Mouse (Mus musculus) C2C12 (cell line): ENCODE measurements at regions not wholly inside any gene's neighbourhood (a gene's known extent, or its start where the extent isn't known, plus 50 kb on each side); places are given as distances from the start of the nearest gene placed in this dataset.

Experiments
- H3K27me3 ChIP-seq: one replicate; pipeline ENCODE4 v1.6.1; 2011; ENCODE audit not compliant: control insufficient read depth, insufficient read depth, insufficient read length
- H3K36me3 ChIP-seq: one replicate; pipeline ENCODE4 v1.6.1; 2011; ENCODE audit not compliant: control insufficient read depth, insufficient read depth
- H3K4me3 ChIP-seq: one replicate; pipeline ENCODE4 v1.5.1; 2011; ENCODE audit warnings: mild to moderate bottlenecking, control low read depth; ENCODE audit not compliant: poor library complexity, insufficient read depth, severe bottlenecking
- H3K79me2 ChIP-seq: one replicate; pipeline ENCODE4 v1.6.1; 2011; ENCODE audit not compliant: control insufficient read depth, insufficient read depth
- H3K79me3 ChIP-seq: one replicate; pipeline ENCODE4 v1.6.1; 2011; ENCODE audit warnings: low read depth, control low read depth
- H3ac ChIP-seq: one replicate; pipeline ENCODE3; 2011; ENCODE audit warnings: low read depth; ENCODE audit not compliant: control insufficient read depth, insufficient read length
- CEBPB ChIP-seq: IDR thresholded peaks from one replicate; pipeline ENCODE4 v1.6.1; 2011; ENCODE audit warnings: low read depth, mild to moderate bottlenecking, control low read depth, moderate library complexity
- CTCF ChIP-seq: IDR thresholded peaks from one replicate; pipeline ENCODE4 v1.5.1; 2011; ENCODE audit not compliant: control insufficient read depth, insufficient read depth, insufficient read length
- FOSL1 ChIP-seq: IDR thresholded peaks from one replicate; pipeline ENCODE4 v1.8.0; 2011; ENCODE audit warnings: mild to moderate bottlenecking, low read length; ENCODE audit not compliant: poor library complexity, insufficient read depth, severe bottlenecking
- MAX ChIP-seq: IDR thresholded peaks from one replicate; pipeline ENCODE4 v1.6.1; 2011; ENCODE audit warnings: mild to moderate bottlenecking, control low read depth
- MYOD1 ChIP-seq: IDR thresholded peaks from one replicate; pipeline ENCODE4 v1.6.1; 2011; ENCODE audit warnings: low read depth; ENCODE audit not compliant: control insufficient read depth, insufficient read length
- MYOG ChIP-seq: IDR thresholded peaks from one replicate; pipeline ENCODE4 v1.6.1; 2011; ENCODE audit not compliant: control insufficient read depth, insufficient read length; ENCODE audit errors: extremely low read depth
- USF1 ChIP-seq: IDR thresholded peaks from one replicate; pipeline ENCODE4 v1.6.1; 2011; ENCODE audit warnings: low read depth, mild to moderate bottlenecking, control low read depth, moderate library complexity

DNA sequence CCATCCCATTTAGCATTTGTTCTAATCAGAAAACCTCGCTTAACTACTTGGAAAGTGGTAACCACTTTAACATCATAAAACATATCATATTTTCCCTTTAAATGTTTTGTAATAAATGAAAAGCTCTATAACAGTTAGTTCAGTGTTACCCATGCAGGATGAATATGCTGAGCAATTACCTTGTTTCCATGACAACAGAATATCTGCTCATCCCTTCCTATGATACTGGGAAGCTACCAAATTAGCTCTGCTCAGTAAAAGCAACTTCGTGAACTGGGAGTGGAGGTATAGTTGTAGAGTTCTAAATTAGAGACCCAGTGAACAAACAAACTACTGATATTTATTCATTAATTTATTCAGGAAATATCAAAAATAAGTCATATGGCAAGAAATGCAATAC is 595.0 kb downstream of the Epm2a start:
- H3K4me3 ChIP-seq = no peak overlapping the region
- H3ac ChIP-seq = no peak overlapping the region
- no peaks in the 10 kb centered on the region for H3K36me3 ChIP-seq
- H3K79me2 ChIP-seq = no peaks in the 10 kb centered on the region
- TF ChIP-seq MYOG (no peak), FOSL1 (no peak), USF1 (no peak), MAX (no peak), CTCF (no peak), MYOD1 (no peak), CEBPB (no peak)
- no peaks in the 10 kb centered on the region for H3K79me3 ChIP-seq
- no peaks in the 10 kb centered on the region for H3K27me3 ChIP-seq

DNA sequence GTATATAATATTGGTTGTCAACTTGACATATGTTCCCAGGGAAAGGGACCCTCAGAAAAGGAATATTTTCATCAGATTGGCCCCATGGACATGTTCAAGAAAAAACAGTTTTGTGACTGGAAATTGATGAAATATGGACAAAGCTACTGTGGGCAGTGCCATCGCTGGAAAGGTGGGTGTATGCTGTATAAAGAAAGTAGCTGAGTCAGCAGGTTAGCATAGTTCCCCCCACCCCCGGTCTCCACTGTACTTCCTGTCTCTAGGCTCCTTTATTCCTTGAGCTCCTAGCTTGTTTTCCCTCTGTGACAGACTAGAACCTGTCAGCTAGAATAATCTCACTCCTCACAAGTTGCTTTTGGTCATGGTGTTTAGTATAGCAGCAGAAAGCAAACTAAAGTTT is 599.6 kb downstream of the Epm2a start:
- Histone ChIP-seq H3K79me2 (no peaks in the 10 kb centered on the region), H3K27me3 (no peaks in the 10 kb centered on the region), H3K79me3 (no peaks in the 10 kb centered on the region), H3K4me3 (no peak overlapping the region), H3ac (no peak overlapping the region), H3K36me3 (no peaks in the 10 kb centered on the region)
- no peak for TF ChIP-seq CTCF
- no peak for TF ChIP-seq FOSL1
- TF ChIP-seq MYOG = no peak
- TF ChIP-seq CEBPB = no peak
- TF ChIP-seq MYOD1 = no peak
- no peak for TF ChIP-seq USF1
- no peak for TF ChIP-seq MAX

DNA sequence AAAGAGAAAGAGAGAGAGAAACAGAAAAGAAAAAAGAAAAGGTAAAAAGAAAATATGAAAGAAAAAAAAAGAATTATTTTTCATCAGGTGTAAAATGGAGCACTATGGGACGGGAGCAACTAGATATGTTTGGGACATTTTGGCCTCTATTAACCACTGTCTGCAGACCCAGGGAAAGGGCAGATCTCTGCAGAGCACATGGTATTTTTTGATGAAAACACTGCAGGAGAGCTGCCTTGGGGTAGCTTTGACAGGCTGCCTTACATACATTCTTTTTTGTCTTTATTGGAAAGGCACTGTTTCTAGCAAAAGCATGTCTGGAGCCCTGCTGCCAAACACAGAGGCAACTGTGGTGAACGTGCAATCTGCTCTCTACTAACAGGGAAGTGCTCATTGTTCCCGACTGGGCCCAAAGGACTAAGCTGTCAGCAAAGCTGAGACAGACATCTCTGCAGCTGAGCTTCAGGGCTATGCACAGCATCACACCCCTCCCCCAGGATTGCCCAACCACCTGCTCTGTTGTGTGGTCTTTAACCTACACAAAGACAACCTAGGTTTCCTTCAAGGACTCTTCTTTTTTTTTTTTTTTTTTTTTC is 617.2 kb downstream of the Epm2a start:
- Histone ChIP-seq H3K36me3 (no peaks in the 10 kb centered on the region), H3K79me3 (no peaks in the 10 kb centered on the region), H3K4me3 (no peak overlapping the region), H3K27me3 (no peaks in the 10 kb centered on the region), H3ac (no peak overlapping the region), H3K79me2 (no peaks in the 10 kb centered on the region)
- TF ChIP-seq CTCF = no peak
- no peak for TF ChIP-seq MYOG
- no peak for TF ChIP-seq CEBPB
- TF ChIP-seq USF1 = no peak
- TF ChIP-seq MAX = no peak
- no peak for TF ChIP-seq MYOD1
- no peak for TF ChIP-seq FOSL1

DNA sequence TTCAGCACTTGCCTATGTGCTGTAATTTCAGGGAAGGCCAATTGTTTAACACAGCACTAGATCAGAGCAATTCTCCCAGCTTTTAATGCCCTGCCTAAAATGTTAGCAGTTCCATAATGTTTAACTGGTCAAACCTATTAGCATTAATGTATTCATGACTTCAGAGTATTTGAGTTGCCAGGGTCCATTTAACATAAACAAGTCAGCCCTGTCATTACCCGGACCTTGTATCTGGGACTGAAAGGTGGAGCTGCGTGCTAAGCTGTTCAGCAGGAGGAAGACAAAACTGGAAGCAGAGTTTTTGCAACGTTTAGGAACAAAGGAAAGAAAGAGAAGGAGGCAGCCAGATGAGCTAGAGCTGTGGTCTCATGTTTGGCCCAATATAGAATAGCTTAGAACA is 661.8 kb downstream of the Epm2a start:
- TF ChIP-seq MYOD1 (no peak), CTCF (no peak), FOSL1 (no peak), CEBPB (no peak), MYOG (no peak), MAX (no peak)

DNA sequence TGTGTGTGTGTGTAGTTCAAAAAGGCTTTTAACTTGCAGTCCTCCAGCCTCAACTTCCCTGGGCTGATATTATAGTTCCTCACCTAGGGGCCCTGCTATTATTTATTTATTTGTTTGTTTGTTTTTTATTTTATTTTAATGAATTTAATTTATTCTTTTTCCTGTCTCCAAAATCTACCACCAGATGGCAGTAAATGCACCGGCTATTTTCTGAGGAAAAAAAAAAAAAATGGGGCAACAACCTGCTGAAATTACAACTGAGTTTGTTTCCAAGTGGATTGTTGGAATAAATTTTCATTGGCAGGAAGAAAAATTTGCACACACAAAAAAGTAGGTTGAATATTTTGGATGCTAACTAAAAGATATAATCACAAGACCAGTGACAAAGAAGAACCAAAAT is 662.7 kb downstream of the Epm2a start:
- H3K4me3 ChIP-seq = no peak overlapping the region
- H3K27me3 ChIP-seq = no peaks in the 10 kb centered on the region
- TF ChIP-seq USF1 (no peak), MYOD1 (no peak), CTCF (no peak), FOSL1 (no peak), CEBPB (no peak), MAX (no peak), MYOG (no peak)
- H3K79me3 ChIP-seq = no peaks in the 10 kb centered on the region
- H3K79me2 ChIP-seq = no peaks in the 10 kb centered on the region
- H3ac ChIP-seq = no peak overlapping the region
- H3K36me3 ChIP-seq = no peaks in the 10 kb centered on the region

More for the DNA sequence above, 661.8 kb downstream of the Epm2a start:
- Histone ChIP-seq H3ac (no peak overlapping the region), H3K79me2 (no peaks in the 10 kb centered on the region), H3K27me3 (no peaks in the 10 kb centered on the region), H3K4me3 (no peak overlapping the region), H3K36me3 (no peaks in the 10 kb centered on the region), H3K79me3 (no peaks in the 10 kb centered on the region)

DNA sequence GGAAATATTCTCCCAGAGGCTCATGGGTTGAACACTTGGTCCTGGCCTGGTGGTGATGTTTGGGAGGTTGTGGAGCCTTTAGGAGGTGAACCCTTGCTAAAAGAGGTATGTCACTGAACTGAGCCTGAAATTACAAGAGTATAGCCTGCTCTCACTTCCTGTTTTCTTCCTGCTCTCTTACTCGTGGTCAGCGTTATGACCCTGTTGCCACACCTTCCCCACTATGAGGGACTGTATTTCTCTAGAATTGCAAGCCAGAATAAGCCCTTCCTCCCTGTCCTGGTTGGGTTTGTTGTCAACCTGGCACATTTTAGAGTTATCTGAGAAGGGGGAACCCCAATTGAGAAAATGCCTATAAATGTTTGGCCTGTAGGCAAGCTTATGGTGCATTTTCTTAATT is 674.1 kb downstream of the Epm2a start:
- no peaks in the 10 kb centered on the region for H3K27me3 ChIP-seq
- TF ChIP-seq MYOG (no peak), FOSL1 (no peak), CTCF (no peak), CEBPB (no peak), USF1 (no peak), MYOD1 (no peak), MAX (no peak)
- no peaks in the 10 kb centered on the region for H3K79me2 ChIP-seq
- H3ac ChIP-seq = no peak overlapping the region
- H3K36me3 ChIP-seq = no peaks in the 10 kb centered on the region
- H3K79me3 ChIP-seq = no peaks in the 10 kb centered on the region
- no peak overlapping the region for H3K4me3 ChIP-seq
